Mouse (Mus musculus) lung, postnatal 10 days (tissue): ENCODE measurements at regions not wholly inside any gene's neighbourhood (a gene's known extent, or its start where the extent isn't known, plus 50 kb on each side); places are given as distances from the start of the nearest gene placed in this dataset.

Experiments used
- DNase-seq: peaks from one replicate; pipeline ENCODE4 v3.0.0; 2021

DNA sequence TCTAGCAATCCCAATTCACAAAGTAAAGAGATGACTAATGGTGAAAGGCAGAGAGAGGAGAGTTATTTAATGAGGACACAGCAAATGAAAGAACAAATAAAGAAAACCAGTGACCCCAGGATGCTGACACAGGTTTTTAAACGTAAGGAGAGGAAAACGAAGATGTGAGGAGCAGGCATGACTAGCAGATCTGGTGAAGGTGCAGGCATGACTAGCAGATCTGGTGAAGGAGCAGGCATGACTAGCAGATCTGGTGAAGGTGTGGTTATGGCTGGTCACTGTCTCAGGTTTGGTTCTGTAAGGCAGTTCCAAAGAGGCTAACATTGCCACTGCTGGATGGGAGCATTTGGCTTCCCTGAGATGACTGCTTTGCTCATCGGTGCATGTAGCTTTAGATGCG, 57.0 kb downstream of the Mbl2 start:
- DNase-seq, result no peak

DNA sequence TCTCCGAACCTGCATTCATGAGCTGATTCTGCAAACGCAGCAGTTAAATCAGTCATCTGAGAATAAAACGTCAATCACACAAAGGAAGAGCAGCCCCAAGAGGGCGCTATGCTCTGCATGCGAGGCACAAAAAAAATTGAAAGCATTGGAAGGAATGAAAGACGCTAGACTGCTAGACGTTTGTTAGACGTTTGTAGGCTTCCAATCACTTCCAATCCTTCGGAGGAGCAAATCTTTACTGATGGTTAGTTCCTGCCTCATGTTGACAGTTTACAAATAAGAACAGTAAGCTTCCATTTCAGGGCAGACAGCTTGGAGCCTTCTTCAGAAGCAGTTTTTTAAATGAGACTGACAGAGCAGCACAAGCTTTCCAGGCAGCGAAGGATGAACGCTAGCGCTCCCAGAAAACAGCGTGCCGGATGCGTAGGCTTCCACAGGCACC, 62.5 kb downstream of the Mbl2 start:
- DNase-seq, result peak; percentile 35

GRCm38 (mm10) chr19:30296024-30296423, 63.3 kb downstream of the Mbl2 start:
- DNase-seq, result no peak

GRCm38 (mm10) chr19:30299536-30299935, 66.8 kb downstream of the Mbl2 start:
- no peak for DNase-seq

DNA sequence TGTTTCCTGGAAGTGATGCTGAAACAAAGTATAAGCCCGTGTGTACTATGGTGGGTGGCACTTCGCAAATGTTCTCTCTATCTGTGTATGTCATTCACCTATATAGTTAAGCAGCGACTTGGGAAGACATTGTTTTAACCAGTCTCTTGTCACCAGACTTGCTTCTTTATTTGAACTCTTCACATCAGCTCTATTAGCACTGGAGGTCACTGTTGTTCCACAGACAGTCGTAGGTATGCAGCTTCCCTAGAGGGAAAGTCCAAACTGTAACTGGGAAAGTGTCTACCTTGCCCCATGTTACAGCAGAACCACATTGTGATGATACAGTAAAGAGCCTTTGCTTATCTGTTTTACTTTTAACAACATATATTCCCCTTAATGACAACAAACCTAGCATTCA, 69.5 kb downstream of the Mbl2 start:
- no peak for DNase-seq

DNA sequence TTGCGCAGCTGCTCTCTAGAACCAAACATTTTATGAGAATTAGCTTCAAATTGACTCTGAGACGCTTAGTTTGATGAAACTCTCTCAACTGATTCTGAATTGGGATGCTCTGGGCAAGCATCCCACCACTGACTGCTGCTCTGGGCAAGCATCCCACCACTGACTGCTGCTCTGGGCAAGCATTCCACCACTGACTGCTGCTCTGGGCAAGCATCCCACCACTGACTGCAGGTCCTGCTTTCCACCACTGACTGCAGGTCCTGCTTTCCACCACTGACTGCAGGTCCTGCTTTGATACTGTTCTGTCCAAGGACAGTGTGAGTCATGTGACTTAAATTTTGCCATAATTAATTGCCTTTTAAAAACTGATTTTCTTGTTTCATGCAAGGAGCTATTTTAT, 73.6 kb downstream of the Mbl2 start:
- DNase-seq, result peak; percentile 43

DNA sequence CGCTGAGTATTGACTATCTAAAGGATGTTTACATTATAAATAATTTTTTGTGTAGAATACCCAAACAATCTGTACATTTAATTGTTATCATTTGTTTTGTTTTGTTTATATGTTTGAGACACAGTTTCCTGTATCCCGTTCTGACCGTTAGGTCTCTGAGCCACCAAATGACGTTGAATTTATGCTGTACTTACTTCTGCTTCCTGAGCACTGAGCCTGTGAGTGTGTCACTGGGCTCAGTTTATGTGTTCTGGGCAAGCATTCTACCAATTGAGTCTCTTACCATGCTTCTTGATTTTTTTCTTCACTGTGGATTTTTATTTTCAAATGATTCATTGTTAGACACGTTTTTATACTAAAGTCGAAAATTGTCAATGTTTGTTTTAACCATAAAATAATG, 74.2 kb downstream of the Mbl2 start:
- DNase-seq, result no peak

- DNase-seq, result no peak
Observed at GRCm38 (mm10) chr19:30317314-30317713, 84.6 kb downstream of the Mbl2 start.

- DNase-seq, result no peak
Observed at GRCm38 (mm10) chr19:30327693-30328092, 95.0 kb downstream of the Mbl2 start.

DNA sequence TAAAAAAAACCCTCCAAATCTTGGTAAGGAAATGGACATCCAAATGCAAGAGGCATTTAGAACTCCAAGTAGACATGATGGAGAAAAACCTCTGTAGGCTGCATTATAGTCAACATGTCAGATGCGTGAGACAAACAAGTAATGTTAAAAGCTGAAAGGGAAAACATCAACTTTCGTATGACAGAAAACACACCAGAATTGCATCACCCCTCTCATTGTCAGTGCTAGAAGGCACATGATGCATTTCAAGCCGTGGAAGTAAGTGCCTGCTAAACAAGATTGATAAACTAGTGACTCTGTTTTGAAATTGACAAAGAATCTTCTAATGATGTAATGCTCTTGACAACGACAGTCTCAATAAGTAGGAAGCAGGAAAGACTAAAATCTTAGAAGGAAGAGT, 96.1 kb downstream of the Mbl2 start:
- no peak for DNase-seq

DNA sequence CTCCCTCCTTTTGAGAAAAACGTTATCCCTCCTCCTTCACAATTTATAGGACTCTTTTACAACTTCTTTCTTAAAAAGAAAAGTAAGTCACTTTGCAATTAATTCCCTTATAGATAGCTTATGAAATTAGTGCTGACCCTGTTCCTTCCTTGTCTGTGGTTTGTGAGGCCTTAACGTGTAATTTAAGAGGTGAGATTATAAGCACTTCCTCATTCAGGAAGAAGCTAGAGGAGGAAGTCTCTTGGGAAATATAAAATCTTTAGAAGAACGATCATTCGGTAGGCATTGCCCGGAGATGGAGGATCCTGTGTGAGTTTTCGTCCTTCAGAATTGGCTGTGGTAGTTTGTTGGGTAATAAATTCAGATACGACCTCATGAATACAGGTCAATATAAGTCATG, 98.0 kb downstream of the Mbl2 start:
- DNase-seq, result no peak

DNA sequence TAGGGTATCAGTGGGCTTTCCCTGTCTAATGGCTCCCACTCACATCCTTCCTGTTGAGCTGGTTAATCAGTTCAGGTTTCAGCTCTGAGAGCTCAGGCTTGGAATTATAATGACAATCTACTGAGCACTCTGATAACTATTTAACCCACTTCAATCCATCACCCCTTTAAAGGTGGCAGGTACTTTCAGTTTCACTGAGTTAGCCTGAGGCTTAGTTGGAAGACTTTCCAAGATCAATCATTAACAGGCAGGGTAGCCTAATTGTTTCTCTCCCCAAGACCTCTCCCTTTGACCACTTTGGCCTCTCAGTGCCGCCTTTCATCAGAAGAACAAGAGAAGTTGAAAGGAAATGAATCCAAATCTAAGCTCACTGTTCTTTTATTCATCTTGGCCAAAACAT, 99.1 kb downstream of the Mbl2 start:
- no peak for DNase-seq

DNA sequence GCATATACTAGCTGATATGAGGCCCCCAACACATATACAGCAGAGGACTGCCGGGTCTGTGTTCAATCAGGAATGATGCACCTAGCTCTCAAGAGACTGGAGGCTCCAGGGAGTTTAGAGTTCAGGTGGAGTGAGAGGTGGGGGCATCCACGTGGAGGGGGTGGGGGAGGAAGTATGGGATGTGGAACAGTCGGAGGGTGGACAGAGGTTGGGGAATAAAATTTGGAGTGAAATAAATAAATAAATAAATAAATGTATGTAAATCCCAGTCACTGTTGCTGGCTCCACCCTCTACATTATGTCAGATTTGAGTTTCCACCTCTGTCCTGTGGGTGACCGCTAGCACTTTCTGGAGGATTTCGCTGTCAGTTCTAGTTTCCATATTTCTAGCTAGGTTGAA, 111.7 kb downstream of the Mbl2 start:
- no peak for DNase-seq

- no peak for DNase-seq
Observed at GRCm38 (mm10) chr19:30348924-30349323, 116.2 kb downstream of the Mbl2 start.

- DNase-seq, result no peak
Observed at GRCm38 (mm10) chr19:30354981-30355380, 122.2 kb downstream of the Mbl2 start.

DNA sequence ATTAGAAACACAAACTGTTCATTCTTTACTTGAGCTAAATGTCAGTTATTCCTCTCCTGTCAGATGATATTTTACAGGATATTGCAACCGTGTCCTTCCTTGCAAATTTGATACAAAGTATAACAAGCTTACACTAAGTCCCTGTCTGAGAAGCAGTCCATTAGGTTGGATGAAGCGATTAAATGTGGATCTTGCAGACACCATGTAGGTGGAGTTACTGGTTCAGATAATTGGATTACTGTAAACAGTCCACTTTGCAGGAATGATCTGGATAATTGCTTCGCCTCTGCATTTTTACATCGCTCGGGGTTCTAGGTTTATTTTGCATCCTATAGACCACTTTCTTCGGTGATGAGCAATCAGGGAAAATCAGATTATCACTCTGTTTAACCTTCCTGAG, 126.2 kb downstream of the Mbl2 start:
- no peak for DNase-seq

DNA sequence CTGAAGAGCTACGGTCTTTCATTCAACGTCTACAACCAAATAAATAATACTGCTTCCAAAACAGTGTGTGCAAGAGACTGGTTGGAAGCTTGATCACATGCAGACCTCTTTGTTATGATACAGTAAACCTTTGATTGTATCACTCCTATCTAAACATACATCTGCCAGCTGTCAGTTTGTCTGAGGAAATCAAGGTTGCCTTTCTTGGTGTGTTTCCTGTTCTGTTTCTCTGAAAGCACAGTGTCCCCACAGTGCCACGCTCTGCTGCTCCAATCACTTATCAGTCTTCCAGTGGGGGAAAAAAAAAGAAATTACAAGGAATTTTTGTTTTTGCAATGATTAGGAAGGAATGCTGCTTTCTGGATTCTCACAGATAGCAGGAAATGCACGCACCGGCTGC, 139.2 kb downstream of the Mbl2 start:
- DNase-seq, result peak; percentile 4

- no peak for DNase-seq
Observed at GRCm38 (mm10) chr19:30379767-30380166, 147.0 kb downstream of the Mbl2 start.

DNA sequence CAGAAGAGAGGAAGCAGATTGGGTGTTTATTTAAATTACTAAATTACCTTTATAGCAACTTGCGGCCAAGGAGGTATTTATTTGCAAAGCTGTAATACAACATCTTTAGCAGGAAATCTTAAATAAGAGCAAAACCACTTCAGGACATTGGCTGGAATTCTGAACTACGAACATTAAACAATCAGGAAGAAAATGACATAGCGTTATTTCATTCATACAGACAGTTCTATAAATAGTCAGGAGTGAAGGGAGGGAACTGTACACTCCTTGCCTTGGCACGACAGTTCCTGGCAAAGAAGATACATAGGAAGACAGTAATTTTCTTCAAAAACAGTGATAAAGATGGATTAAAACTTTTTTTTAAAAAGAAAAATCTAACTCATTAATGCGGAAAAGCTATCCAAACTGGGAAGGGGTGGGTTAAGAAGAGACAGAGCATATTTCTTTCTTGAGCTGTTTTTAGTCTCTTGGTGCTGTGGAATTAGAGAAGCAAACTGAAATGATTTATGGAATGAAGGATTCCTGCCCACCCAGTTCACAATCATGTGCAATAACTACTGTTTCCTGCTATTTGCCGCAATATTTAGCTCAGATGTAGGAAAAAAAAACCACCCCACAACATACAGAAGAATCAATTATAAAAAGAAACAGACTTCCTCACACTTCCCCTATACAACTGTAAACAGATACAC, 147.9 kb downstream of the Mbl2 start:
- DNase-seq, result no peak

DNA sequence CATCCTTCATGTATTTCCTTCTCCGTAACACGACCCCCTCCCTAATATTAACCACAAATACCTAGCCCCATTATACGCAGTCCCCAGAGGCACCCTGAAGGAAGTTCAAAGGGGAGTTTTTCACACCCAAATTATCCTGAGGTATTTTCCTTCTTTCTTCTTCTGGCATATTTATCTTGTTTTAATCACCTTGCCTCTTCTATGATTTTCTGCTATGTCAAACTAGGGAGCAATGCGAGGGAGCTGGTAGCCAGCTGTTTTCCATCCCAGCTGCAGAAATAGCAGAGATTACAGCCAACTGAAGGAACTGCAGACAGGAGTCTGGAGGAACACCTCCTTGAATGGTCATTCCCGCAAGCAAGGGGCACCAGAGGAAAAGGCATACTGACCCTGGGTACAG, 155.7 kb downstream of the Dkk1 start:
- no peak for DNase-seq

DNA sequence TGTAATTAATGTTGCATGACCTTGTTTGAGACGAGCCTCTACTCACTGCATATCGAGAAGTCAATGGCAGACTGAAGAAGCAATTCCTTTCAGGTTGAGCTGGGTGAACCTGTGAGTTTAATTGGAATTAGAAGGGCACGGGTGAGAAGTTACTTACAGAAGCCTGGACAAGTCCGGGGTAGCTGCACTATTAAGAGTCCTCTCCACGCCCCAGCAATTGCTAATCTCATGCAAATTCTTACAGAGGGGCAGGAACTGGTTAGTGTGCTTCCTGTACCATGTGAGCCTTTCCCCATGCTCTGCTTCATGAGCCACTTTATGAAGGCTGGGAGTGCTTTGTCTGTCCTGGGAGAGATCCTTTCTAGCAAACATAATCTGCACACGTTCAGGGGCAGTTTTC, 142.5 kb downstream of the Dkk1 start:
- DNase-seq, result no peak

DNA sequence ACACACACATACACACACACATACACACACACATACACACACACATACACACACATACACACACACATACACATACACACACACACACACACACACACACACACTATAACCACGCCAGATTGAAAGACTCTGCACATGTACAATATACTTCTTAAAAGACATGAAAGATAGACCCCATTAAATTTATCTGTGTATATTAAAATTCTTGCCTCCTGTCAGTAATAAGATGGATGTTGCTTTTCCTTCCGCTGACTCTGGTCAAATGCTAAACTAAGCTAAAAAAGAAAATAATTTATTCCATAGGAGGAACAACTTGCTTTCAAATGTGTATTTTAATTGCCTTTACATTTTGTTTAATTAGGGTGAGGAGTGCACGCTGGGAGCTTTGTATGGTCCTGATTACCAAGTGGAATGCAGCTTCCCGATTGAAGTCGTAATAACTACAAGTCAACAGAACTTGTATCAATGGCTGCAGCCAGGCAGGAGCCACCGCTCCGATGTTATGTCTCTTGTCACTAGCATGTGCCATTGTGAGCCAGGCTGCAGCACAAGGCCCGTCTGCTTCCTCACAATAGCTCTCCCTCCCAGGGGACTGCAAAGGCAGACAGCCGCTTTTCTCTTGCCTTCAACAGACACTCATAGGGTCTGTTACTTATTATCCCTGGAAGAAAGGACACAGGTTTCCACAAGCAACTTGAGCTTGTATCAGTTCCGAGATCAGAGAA, 129.7 kb downstream of the Dkk1 start:
- no peak for DNase-seq

DNA sequence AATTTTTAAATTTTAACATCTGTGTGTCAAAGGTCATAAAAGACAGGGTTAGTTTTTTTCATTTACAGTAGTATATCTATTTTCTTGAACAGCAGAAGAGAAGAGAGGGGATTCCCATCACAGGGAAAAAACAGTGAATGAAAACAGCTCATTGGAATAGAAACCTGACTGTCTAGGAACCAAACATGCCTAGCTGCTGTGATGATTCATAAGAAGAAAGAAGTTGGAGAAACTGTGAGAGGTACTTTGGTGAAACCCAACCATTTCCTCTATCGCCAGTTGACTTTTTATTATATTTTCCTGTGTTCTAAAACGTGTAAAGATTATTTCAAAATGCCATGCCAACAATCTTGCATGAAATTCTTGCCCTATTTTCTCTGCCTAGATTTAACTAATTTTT, 123.8 kb downstream of the Dkk1 start:
- no peak for DNase-seq

DNA sequence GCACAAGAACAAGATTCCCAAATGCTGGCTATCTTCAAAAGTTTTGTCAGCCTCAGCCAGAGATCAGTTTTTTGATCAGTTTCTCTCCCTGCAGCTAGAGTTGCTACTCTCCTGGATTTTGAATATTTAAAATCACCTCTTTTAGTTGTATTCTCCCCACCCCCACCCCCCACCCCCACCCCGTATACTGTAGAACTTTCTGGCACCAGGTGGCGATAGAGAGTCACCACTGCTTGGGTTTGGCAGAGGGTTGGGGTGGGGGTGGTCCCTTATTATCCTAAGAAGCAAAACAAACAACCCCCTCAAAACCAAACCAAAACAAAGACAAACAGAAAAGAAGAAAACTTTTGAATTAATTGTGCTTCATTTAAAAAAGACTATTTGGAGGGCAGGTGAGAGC, 122.0 kb downstream of the Dkk1 start:
- DNase-seq, result peak; percentile 20

DNA sequence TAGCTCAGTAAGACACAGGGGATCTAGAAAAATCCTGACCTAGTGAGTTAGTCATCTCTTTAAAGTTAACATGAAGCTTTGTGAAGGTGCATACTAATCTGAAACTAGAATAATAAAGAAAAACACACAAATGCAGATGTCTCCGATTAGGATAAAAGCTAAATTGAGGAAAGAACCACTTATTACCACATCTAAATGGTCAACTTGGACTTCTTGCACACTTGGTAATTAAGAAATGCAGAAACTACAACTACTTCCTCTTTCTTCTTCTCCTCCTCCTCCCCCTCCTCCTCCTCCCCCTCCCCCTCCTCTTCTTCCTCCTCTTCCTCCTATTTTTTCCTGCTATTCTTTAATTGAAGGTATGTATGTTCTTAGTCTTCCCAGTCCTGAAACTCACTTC, 116.3 kb downstream of the Dkk1 start:
- DNase-seq, result no peak
